Mouse (Mus musculus): ENCODE data around the gene Acp6. TPM values are rescaled to one million over a fixed set of nuclear protein-coding genes. Genes with fewer than 3 reads are reported as not detected.
"Not testable (repeated sequence)": the region's sequence is repeated elsewhere in the genome, so short reads cannot be mapped to it uniquely, and the experiment has no call there.

Gene Acp6
- 22.2 and 48.4 TPM in 2 replicates for polyA plus RNA-seq (2012; rRNA removed)

DNA sequence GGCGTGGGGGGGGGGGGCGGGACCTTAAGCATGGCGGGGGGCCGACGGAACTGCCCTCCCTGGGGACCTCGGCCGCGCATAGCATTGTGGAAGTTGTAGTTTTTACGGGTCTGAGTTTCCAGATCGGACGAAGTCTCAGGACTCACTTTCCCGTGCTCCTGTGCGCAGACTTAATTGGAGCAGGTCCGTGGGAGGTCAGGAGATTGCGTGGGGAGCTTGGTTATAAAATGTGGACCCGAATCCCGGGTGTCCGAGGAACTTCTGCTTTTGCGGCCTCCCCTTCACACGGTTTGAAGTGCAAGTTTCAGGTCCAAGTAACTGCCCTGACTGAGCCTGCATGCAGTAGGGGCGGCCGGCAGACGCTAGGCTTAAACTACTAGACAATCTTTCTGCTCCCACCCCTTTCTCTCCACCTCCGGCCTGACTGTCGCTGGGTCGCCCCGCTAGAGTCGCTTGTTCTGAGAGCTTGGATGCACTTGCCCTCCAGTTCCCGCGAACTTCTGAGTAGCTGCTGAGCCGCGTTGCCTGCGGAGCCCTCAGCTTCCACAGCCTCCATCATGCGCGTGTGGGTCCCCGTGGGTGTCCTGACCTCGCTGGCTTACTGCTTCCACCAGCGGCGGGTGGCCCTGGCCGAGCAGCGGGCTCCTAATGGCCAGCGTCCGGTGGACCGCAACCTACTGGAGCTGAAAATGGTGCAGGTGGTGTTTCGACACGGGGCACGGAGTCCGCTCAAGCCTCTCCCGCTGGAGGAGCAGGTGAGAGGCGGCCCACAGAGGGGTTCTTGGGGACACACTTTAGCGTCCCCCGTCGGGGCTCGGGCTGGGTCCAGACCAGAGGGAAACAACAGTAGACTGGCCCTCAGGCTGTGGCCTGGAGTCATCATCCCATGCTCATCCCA lies at the start of gene Acp6:
Gene Acp6 (plus strand): TSS at position 167 of the 898 bp plus-strand sequence.
- Histone ChIP-seq H3K27me3 (ENCODE audit: control insufficient read depth, insufficient read depth, low read length) (no peaks in the 10 kb centered on the region), H3K4me3 (ENCODE audit: low read depth, low read length) (peak within 1 kb of the TSS; percentile 89), H3K27ac (ENCODE audit: insufficient read depth, low read depth, low read length) (peak within 1 kb of the TSS; percentile 86), H3K4me1 (ENCODE audit: control insufficient read depth, insufficient read depth, insufficient read length, low read length) (peaks cover 11% of the 10 kb centered on the region; the same call in 1 of the 2 replicates), H3K36me3 (ENCODE audit: control insufficient read depth, insufficient read depth, low read length) (peaks cover 6% of the 10 kb centered on the region)
- WGBS: under 1% methylated on average over 54 of the region's 54 CpGs
- TF ChIP-seq CTCF (IDR thresholded peaks at IDR 0.05; ENCODE audit: extremely low read depth, insufficient read length, insufficient replicate concordance, low read depth, low read length) (no peak), POLR2A (IDR thresholded peaks at IDR 0.05; ENCODE audit: low read depth, low read length) (peak; percentile 43; the same call in 1 of the 2 replicates)

DNA sequence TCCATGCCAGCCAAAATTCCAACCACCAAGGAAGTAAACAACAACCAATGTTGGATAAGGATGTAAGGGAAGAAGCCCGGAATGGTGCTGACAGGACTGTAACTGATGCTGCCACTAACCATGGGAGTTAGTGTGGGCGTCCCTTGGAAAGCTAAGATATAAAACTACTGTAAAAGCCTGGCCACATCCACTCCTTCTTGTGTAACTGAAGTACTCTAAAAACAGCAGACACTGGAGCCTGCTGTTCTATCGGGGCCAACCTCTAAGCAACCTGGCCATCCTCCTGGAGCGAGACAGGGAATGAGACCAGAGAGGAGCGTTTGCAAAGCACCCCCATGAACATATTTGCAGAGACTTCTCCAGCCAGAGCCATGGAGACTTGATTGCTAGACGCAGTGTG lies 41.1 kb upstream of the Acp6 start:
- H3K4me1 ChIP-seq (ENCODE audit: control insufficient read depth, insufficient read depth, insufficient read length, low read length): no peaks in the 10 kb centered on the region
- 90% methylated on average over 6 of the region's 6 CpGs for WGBS
- no peak overlapping the region for H3K27ac ChIP-seq (ENCODE audit: insufficient read depth, low read depth, low read length)
- H3K36me3 ChIP-seq (ENCODE audit: control insufficient read depth, insufficient read depth, low read length): no peaks in the 10 kb centered on the region
- no peak for TF ChIP-seq CTCF (IDR thresholded peaks at IDR 0.05; ENCODE audit: extremely low read depth, insufficient read length, insufficient replicate concordance, low read depth, low read length)
- no peak overlapping the region for H3K4me3 ChIP-seq (ENCODE audit: low read depth, low read length)
- H3K27me3 ChIP-seq (ENCODE audit: control insufficient read depth, insufficient read depth, low read length): no peaks in the 10 kb centered on the region

DNA sequence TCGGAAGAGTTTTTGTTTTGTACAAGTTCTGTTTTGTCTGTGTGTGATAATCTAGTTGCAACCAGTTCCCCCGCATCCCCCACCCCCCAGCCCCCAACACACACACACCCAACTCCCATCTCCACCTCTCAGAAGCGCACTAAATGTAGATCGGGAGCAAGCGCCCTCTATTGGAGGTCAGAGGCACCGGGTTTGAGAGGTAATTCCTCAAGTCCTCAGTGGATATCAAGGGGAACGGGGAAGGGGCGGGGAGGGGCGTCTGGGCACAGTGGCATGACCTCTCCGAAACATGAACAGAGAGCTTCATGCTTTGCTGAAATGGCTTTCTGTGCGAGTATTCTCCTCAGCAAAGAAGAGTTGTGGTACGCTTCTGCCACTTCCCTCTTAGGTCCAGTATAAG lies 40.3 kb upstream of the Acp6 start:
- H3K27ac ChIP-seq (ENCODE audit: insufficient read depth, low read depth, low read length): no peak overlapping the region
- no peak; the same call in 1 of the 2 replicates for TF ChIP-seq CTCF (IDR thresholded peaks at IDR 0.05; ENCODE audit: extremely low read depth, insufficient read length, insufficient replicate concordance, low read depth, low read length)
- no peak for TF ChIP-seq POLR2A (IDR thresholded peaks at IDR 0.05; ENCODE audit: low read depth, low read length)
- H3K36me3 ChIP-seq (ENCODE audit: control insufficient read depth, insufficient read depth, low read length): no peaks in the 10 kb centered on the region
- 58% methylated on average over 12 of the region's 12 CpGs for WGBS
- H3K4me1 ChIP-seq (ENCODE audit: control insufficient read depth, insufficient read depth, insufficient read length, low read length): no peaks in the 10 kb centered on the region
- no peak overlapping the region for H3K4me3 ChIP-seq (ENCODE audit: low read depth, low read length)
- no peaks in the 10 kb centered on the region for H3K27me3 ChIP-seq (ENCODE audit: control insufficient read depth, insufficient read depth, low read length)

GRCm38 (mm10) chr3:97124193-97124592 lies 34.4 kb upstream of the Acp6 start:
- H3K4me1 ChIP-seq (ENCODE audit: control insufficient read depth, insufficient read depth, insufficient read length, low read length): no peaks in the 10 kb centered on the region
- no peak overlapping the region for H3K27ac ChIP-seq (ENCODE audit: insufficient read depth, low read depth, low read length)
- H3K36me3 ChIP-seq (ENCODE audit: control insufficient read depth, insufficient read depth, low read length): no peaks in the 10 kb centered on the region
- H3K4me3 ChIP-seq (ENCODE audit: low read depth, low read length): no peak overlapping the region
- no peak for TF ChIP-seq CTCF (IDR thresholded peaks at IDR 0.05; ENCODE audit: extremely low read depth, insufficient read length, insufficient replicate concordance, low read depth, low read length)
- TF ChIP-seq POLR2A (IDR thresholded peaks at IDR 0.05; ENCODE audit: low read depth, low read length): no peak
- H3K27me3 ChIP-seq (ENCODE audit: control insufficient read depth, insufficient read depth, low read length): no peaks in the 10 kb centered on the region
- 24% methylated on average over 7 of the region's 7 CpGs for WGBS

- WGBS: 69% methylated on average over 4 of the region's 4 CpGs
- H3K36me3 ChIP-seq (ENCODE audit: control insufficient read depth, insufficient read depth, low read length): no peaks in the 10 kb centered on the region
- H3K27me3 ChIP-seq (ENCODE audit: control insufficient read depth, insufficient read depth, low read length): no peaks in the 10 kb centered on the region
- H3K4me3 ChIP-seq (ENCODE audit: low read depth, low read length): no peak overlapping the region
- peaks cover 5% of the 10 kb centered on the region; the same call in 1 of the 2 replicates for H3K4me1 ChIP-seq (ENCODE audit: control insufficient read depth, insufficient read depth, insufficient read length, low read length)
- H3K27ac ChIP-seq (ENCODE audit: insufficient read depth, low read depth, low read length): no peak overlapping the region
- no peak for TF ChIP-seq POLR2A (IDR thresholded peaks at IDR 0.05; ENCODE audit: low read depth, low read length)
- TF ChIP-seq CTCF (IDR thresholded peaks at IDR 0.05; ENCODE audit: extremely low read depth, insufficient read length, insufficient replicate concordance, low read depth, low read length): peak; percentile 9; the same call in 1 of the 2 replicates
Measured at GRCm38 (mm10) chr3:97129410-97129809, 29.2 kb upstream of the Acp6 start.

GRCm38 (mm10) chr3:97137666-97138065 lies 20.9 kb upstream of the Acp6 start:
- H3K27me3 ChIP-seq (ENCODE audit: control insufficient read depth, insufficient read depth, low read length); H3K4me3 ChIP-seq (ENCODE audit: low read depth, low read length); H3K36me3 ChIP-seq (ENCODE audit: control insufficient read depth, insufficient read depth, low read length); H3K4me1 ChIP-seq (ENCODE audit: control insufficient read depth, insufficient read depth, insufficient read length, low read length); H3K27ac ChIP-seq (ENCODE audit: insufficient read depth, low read depth, low read length): not testable (repeated sequence)
- 91% methylated on average over 1 of the region's 1 CpGs for WGBS

DNA sequence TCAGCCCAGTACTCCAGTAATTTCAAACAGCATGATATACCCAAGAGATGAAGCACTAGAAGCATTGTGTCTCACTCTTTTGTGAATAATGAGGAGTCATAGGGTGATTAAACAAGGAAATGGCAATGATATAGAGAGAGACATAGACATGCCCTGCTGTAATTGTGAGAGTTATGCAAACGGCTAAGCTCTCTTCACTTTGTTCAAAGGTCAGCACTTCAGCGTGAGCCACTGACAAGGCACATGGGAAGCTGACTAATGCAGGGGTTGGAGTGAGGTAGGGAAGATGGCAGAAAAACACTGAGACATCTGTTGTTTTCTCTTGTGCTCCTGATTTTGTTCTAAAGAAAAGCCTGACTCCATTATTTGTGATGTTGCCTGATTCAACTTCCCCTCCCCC lies 7.5 kb upstream of the Acp6 start:
- H3K27ac ChIP-seq (ENCODE audit: insufficient read depth, low read depth, low read length): peak overlapping the region; percentile 69
- TF ChIP-seq CTCF (IDR thresholded peaks at IDR 0.05; ENCODE audit: extremely low read depth, insufficient read length, insufficient replicate concordance, low read depth, low read length) (no peak), POLR2A (IDR thresholded peaks at IDR 0.05; ENCODE audit: low read depth, low read length) (no peak)
- 25% methylated on average over 2 of the region's 2 CpGs for WGBS
- H3K27me3 ChIP-seq (ENCODE audit: control insufficient read depth, insufficient read depth, low read length): no peaks in the 10 kb centered on the region
- H3K4me3 ChIP-seq (ENCODE audit: low read depth, low read length): no peak overlapping the region
- peaks cover 8% of the 10 kb centered on the region; the same call in 1 of the 2 replicates for H3K4me1 ChIP-seq (ENCODE audit: control insufficient read depth, insufficient read depth, insufficient read length, low read length)
- H3K36me3 ChIP-seq (ENCODE audit: control insufficient read depth, insufficient read depth, low read length): no peaks in the 10 kb centered on the region
